In genomic region chr8:94343290-94343689, GRCm38 (mm10) we compare ENCODE assay signal across 7 mouse cellular contexts. TPM values are rescaled to one million over a fixed set of nuclear protein-coding genes. Genes with fewer than 3 reads are reported as not detected.
DNase-seq lines count a peak whose midpoint lies in the region.

No protein-coding gene starts in this region.

- intact Hi-C loops in gastrocnemius, postnatal 36 days (cut with DNase I), result loop anchor here (2.0 kb wide), 2 partner anchors 54 to 144 kb away; no protein-coding TSS in a partner anchor

- peak; percentile 85 to 88 for DNase-seq in CD8-positive naive resting alpha-beta T cell, adult 2 months (ENCODE audit: low read depth in 2 of 2, low spot score in 2 of 2)
- DNase-seq in WW6 (ENCODE audit: low read depth, low spot score), result peak; percentile 29
- DNase-seq in cerebellum, postnatal 25 days, result peak; percentile 73 to 86
- peak; percentile 60 to 73 for DNase-seq in gastrocnemius, postnatal 36 days
- peak; percentile 74 to 93 for DNase-seq in layer of hippocampus, adult 18-20 months (ENCODE audit: low spot score in 2 of 2)
- DNase-seq in lung, postnatal 10 days, result peak; percentile 89
- peak; percentile 77 for DNase-seq in skeletal muscle tissue, adult 2 months (ENCODE audit: low read depth, low spot score)

RNA-seq across cellular contexts. Expression of gene Slc12a3, which starts 14.3 kb away (rescaled TPM):
- not detected for total RNA-seq in gastrocnemius, postnatal 36 days (2021)
- total RNA-seq in layer of hippocampus, adult 18-20 months (2021), result under 1 TPM; 0.25 to 0.46 TPM

RNA-seq across cellular contexts. Expression of gene Herpud1, which starts 42.9 kb away (rescaled TPM):
- total RNA-seq in gastrocnemius, postnatal 36 days (2021), result 100 to 1,000 TPM in 1 of 2 experiments, 10 to 100 TPM in 1; 93.3 to 102 TPM
- 10 to 100 TPM; 66.6 to 76.8 TPM for total RNA-seq in layer of hippocampus, adult 18-20 months (2021)

Comparison
In these comparisons a context has a peak if more than half of its experiments do, and no peak if none do; other contexts are left out.
1. Peak in every context shown above with its lines: DNase-seq.
2. DNase-seq: peak in every context shown above with its lines; median percentile 89 in lung, postnatal 10 days; 86 in CD8-positive naive resting alpha-beta T cell, adult 2 months; 84 in layer of hippocampus, adult 18-20 months; 80 in cerebellum, postnatal 25 days; 77 in skeletal muscle tissue, adult 2 months; 66 in gastrocnemius, postnatal 36 days; 29 in WW6.